Mouse (Mus musculus): ENCODE data around the gene Tmem91.

The Tmem91 gene

GRCm38 (mm10) chr7:25699851-25700250 lies 24.9 kb upstream of the Tmem91 start:
- in situ Hi-C loops (cut with MboI, MseI): loop anchor here (5.0 to 10.0 kb wide), 2 partner anchors 42 to 1395 kb away; no protein-coding TSS in a partner anchor

- in situ Hi-C loops (cut with MboI, MseI): loop anchor here (10.0 kb wide), 1 partner anchor 1401 kb away; no protein-coding TSS in a partner anchor
These were observed 19.1 kb upstream of the Tmem91 start for GRCm38 (mm10) chr7:25694104-25694503.

DNA sequence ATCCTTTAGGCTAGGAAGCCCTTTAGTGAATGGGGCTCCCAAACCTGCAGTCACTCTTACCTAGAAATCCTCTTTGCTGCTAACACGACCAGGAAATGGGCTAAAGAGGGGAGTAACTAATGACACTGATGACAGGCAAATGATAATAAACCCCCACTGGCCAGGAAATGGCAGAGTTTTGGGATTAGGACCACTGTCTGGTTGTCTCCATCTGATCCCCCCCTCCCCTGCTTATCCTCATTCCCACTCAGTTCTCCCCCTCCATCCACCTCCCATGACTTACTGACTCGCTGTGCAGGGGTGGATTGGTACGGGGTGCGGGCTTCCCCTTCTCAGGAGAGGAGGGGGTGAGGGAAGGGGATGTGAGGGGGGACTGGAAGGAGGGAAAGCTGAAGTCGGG lies 15.1 kb upstream of the Tmem91 start:
- in situ Hi-C loops (cut with MboI, MseI): loop anchor here (10.0 kb wide), 1 partner anchor 1405 kb away; no protein-coding TSS in a partner anchor

- in situ Hi-C loops (cut with MboI, MseI): loop anchor here (10.0 kb wide), 2 partner anchors 1315 to 1405 kb away; partner anchors contain the start of gene Kcnn4
These were observed 14.6 kb upstream of the Tmem91 start for GRCm38 (mm10) chr7:25689603-25690021.

GRCm38 (mm10) chr7:25688810-25689586 lies 14.0 kb upstream of the Tmem91 start:
- in situ Hi-C loops (cut with MboI, MseI): loop anchor here (10.0 kb wide), 1 partner anchor 1314 kb away; the partner anchor contains the start of gene Kcnn4

DNA sequence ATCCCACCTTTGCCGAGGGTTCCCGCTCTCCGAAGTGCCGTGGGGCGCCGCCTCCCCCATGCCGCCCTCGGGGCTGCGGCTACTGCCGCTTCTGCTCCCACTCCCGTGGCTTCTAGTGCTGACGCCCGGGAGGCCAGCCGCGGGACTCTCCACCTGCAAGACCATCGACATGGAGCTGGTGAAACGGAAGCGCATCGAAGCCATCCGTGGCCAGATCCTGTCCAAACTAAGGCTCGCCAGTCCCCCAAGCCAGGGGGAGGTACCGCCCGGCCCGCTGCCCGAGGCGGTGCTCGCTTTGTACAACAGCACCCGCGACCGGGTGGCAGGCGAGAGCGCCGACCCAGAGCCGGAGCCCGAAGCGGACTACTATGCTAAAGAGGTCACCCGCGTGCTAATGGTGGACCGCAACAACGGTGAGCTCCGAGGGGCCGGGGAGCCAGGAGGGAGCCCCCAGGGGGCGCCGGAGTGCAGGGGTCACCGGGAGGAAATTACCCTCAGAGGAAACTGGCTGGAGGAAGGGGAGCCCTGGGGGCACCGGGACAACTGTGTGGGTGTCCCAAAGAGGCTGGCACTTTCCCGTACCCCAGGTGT lies 12.9 kb upstream of the Tmem91 start:
- in situ Hi-C loops (cut with MboI, MseI): loop anchor here (10.0 kb wide), 1 partner anchor 1313 kb away; the partner anchor contains the start of gene Kcnn4

GRCm38 (mm10) chr7:25686680-25687531 lies 11.9 kb upstream of the Tmem91 start, which contains the start of gene Tgfb1:
Tgfb1 (plus strand) TSS chr7:25687002.
- in situ Hi-C loops (cut with MboI, MseI): loop anchor here (10.0 kb wide), 1 partner anchor 1312 kb away; the partner anchor contains the start of gene Kcnn4

DNA sequence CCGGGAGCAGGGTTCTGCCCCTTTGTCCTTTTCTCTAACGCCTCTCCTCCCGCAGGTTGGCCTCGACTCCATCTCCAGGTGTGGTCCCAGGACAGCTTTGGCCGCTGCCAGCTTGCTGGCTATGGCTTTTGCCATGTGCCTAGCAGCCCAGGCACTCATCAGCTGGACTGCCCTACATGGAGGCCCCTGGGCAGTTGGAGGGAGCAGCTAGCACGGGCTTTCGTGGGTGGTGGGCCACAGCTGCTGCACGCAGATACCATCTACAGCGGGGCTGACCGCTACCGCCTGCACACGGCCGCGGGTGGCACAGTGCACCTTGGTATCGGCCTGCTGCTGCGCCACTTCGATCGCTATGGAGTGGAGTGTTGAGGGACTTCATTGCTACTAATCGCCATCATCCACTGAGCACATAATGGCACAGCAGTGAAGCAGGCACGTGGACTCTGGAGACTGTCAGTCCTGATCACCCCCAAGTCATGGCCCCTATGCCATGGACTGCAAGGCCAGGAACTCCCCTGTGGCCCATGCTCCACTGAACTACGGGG lies 11.0 kb upstream of the Tmem91 start:
- in situ Hi-C loops (cut with MboI, MseI): loop anchor here (10.0 kb wide), 1 partner anchor 1311 kb away; the partner anchor contains the start of gene Kcnn4

DNA sequence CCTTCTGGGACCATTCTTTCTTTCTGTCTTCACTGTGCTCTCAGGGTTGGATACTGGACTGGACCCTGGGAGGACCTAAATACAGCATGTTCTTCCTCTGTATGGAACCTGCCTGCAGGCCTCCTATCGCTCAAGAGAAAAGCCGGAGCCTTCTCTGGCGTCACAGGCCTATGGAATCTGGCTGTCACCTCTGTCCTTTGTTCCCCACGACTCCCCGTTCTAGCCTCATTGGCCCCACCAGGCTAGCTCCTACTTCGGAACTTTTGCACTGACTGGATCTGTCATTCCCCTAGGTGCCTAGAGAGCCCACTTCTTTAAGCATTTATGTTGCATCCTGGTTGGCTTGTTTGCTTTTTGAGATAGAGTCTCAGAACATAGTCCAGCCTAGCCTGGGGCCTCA lies 9.7 kb upstream of the Tmem91 start:
- in situ Hi-C loops (cut with MboI, MseI): loop anchor here (10.0 kb wide), 1 partner anchor 1310 kb away; the partner anchor contains the start of gene Kcnn4

DNA sequence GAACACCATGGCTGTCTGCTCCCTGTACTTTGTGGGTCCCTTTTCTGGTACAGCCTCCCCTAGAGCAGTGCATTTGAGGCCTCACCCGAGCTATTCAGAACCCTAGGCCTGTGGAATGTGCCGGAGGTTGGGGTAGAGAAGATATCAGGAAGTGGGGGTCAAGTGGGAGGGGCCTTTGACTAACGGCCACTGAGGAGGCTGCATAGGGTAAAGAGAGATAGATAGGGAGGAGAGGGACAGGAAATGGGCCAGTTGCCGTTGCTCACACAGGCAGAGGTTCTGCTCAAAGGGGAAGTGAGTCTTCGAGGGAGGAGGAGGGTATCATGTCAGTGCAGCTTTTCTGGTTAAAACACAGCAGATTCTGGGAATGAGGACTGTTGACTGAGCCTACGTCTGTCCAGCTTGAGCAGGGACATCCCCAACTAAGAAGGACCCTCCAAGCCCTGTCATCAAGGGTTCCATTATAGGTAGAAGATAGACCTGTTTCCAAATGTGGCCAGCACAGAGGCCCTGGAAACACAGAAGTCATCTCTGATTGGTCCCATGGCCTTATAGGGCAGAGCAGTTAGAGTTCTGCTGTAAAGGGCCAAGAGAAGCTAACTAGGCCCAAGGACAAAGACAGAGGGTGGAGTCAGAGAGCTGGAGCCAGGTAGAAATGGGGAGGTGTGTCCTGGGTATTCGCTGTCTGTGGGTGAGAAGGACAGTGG lies 8.7 kb upstream of the Tmem91 start:
- in situ Hi-C loops (cut with MboI, MseI): loop anchor here (10.0 kb wide), 1 partner anchor 1309 kb away; the partner anchor contains the start of gene Kcnn4

DNA sequence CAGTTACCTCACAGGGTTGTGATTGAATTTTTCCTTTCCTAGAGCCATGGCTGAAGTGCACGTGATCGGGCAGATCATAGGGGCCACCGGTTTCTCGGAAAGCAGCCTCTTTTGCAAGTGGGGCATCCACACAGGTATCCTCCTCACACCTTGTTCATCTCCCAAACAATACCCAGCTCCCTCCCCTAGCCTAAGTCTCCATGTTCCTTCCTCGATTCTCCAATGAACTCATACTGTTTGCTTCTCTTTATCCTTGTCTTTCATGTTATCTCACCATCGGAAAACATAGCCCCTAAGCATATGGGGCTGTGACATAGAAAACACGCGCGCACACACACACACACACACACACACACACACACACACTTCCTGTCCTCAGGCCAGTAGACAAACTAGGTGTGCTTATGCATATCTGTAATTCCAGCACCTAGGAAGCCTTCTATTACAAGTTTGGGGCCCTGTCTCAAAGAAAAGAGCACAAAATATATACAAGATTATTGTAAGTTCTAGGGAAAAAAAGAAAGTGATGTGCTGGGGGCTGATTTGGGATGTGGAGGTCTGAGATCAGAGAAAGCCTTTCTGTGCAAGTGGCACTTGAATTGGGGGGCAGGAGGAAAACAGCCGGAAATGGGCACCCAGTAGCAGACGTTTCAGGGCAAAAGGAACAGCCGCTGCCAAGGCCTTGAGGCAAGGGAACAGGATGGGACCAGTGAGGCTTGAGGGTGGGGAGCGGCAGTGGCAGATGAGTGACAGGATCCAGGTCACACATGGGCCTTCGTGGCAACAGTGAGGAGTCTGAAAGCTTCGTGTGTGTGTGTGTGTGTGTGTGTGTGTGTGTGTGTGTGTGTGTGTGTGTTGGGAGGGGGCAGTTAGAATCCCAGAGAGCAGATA lies 6.6 kb upstream of the Tmem91 start:
- in situ Hi-C loops (cut with MboI, MseI): loop anchor here (10.0 kb wide), 1 partner anchor 1307 kb away; the partner anchor contains the start of gene Kcnn4

- in situ Hi-C loops (cut with MboI, MseI): loop anchor here (10.0 kb wide), 1 partner anchor 1306 kb away; the partner anchor contains the start of gene Kcnn4
These were observed 5.7 kb upstream of the Tmem91 start, which contains the start of gene B9d2 for GRCm38 (mm10) chr7:25680514-25681258. B9d2 (plus strand) TSS chr7:25680780.

GRCm38 (mm10) chr7:25679971-25680370 lies 5.0 kb upstream of the Tmem91 start:
- in situ Hi-C loops (cut with MboI, MseI): loop anchor here (10.0 kb wide), 1 partner anchor 1305 kb away; the partner anchor contains the start of gene Kcnn4

GRCm38 (mm10) chr7:25677013-25677412 lies 2.0 kb upstream of the Tmem91 start:
- in situ Hi-C loops (cut with MboI, MseI): no loop called here

DNA sequence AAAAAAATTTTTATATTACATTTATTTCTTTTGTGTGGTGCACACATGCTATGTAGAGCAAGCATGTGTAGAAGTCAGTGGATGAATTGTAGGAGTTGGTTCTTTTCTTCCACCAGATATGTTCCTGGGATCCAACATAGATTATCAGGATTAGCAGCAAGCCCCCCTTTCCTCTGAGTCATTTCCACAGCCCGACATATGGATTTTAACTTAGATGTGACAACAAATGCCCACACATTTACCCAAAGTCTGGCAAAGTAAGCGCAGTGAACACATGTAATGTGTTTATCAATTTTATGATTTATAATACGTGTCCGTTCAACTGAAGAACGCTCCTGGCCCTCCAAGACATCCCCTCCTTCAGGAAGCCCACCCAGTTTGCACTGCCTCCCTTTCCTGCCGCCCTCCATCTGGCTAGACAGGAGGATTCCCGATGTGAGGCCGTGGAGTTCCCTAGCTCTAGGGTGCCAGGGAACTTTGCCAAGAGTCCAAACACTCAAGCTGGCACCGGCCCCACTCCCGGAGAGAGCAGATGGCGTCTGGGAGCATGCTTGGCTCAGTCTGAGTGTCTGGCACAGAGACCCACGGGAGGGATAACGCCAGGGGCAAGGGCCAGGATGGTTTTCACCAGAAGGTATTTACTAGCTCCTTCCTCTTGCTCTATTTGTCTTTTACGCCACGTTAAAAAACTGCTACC lies 1.3 kb upstream of the Tmem91 start:
- in situ Hi-C loops (cut with MboI, MseI): no loop called here

DNA sequence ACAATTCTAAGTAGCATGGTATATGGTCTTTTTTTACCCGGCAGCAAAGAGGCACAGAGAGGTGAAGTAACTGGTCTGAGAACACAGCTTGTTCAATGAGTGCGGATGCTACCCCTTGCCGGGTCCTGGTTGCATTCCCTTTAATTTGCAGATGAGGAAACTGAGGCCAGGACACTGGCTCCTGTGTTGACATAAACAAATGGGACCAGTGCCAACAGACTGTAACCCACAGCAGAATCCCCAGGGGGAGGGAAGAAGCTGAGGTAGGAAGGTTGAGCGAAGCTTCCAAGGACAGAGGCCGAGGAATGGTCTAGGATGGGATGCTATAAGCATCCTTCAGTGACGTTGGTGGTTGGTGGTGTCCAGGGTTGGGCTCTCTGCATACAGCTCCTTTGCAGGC lies 439 bp upstream of the Tmem91 start:
- in situ Hi-C loops (cut with MboI, MseI): no loop called here

GRCm38 (mm10) chr7:25674297-25674696 lies 669 bp downstream of the Tmem91 start:
- in situ Hi-C loops (cut with MboI, MseI): no loop called here

- in situ Hi-C loops (cut with MboI, MseI): no loop called here
These were observed 2.5 kb downstream of the Tmem91 start for GRCm38 (mm10) chr7:25672442-25672841.

All from T-helper 1 cell (primary cell).